Mouse (Mus musculus) left cerebral cortex, adult 18-20 months (tissue): ENCODE data around the gene Ssh3. TPM values are rescaled to one million over a fixed set of nuclear protein-coding genes. Genes with fewer than 3 reads are reported as not detected.
"Not testable (repeated sequence)": the region's sequence is repeated elsewhere in the genome, so short reads cannot be mapped to it uniquely, and the experiment has no call there.

Experiments used
- DNase-seq, 2 experiments: peaks; one replicate each; pipeline ENCODE4 v3.0.0; 2021 to 2022; ENCODE audit warnings: low spot score in 2 of 2, mixed read lengths in 1 of 2
- total RNA-seq, 2 experiments: library from RNA; stranded (reverse); gene quantifications; 2 replicates each; pipeline ENCODE4 v1.2.3; 2021

Ssh3 gene
- total RNA-seq, 2 experiments from 2014 or later: 49.2 to 52.4 TPM

DNA sequence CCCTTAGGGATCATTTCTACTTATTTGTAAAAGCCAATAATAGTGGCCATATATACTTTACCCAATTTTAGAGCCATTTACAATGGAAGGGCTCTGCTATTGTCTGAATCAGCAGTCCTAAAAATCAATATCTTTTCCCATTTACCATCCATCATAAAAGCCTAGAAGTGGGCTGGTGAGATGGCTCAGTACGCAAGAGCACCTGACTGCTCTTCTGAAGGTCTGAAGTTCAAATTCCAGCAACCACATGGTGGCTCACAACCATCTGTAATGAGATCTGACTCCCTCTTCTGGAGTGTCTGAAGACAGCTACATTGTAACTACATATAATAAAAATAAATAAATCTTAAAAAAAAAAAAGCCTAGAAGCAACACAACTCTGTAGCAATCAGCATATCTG, 20.3 kb downstream of the Ssh3 start:
- not testable (repeated sequence) for DNase-seq

DNA sequence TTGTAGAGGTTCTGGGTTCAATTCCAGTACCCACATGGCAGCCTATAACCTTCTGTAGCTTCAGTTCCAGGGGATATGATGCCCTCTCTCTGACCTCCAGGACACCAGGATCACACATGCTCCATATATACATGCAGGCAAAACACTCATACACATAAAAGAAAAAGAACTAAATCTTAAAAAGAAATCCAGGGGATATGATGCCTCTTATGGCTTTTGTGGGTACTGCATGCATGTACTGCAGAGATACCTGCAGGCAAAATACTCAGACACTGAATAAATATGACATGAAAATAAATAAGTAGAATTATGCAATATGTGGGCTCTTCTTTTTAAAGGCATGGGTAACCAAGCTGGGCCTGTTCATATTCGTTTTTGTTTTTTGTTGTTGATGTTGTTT, 22.0 kb downstream of the Ssh3 start:
- no peak for DNase-seq

DNA sequence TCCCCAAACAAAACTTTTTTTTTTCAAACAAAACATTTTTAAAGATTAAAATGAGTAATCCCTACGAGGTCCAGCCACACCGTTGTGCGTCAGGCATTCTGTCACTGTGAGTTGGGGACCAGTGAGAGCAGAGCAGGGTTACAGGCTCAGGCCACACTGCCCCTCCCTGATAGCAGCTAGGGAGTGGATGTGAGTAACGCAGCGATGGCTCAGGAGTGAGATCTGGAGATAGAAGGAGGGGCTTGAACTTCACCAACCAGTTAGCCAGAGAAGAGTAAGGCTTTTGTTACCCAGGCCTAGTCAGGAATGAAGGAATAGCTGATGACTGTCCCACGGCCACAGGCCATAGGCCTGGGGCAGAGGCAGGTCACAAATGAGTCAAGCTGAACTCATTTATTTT, 24.2 kb downstream of the Ssh3 start:
- DNase-seq: no peak

GRCm38 (mm10) chr19:4242416-4242815, 26.6 kb downstream of the Ssh3 start:
- no peak for DNase-seq

GRCm38 (mm10) chr19:4240247-4240668, 28.7 kb downstream of the Ssh3 start:
- no peak for DNase-seq

- no peak for DNase-seq
Observed at GRCm38 (mm10) chr19:4234548-4234947, 34.4 kb downstream of the Ssh3 start.

DNA sequence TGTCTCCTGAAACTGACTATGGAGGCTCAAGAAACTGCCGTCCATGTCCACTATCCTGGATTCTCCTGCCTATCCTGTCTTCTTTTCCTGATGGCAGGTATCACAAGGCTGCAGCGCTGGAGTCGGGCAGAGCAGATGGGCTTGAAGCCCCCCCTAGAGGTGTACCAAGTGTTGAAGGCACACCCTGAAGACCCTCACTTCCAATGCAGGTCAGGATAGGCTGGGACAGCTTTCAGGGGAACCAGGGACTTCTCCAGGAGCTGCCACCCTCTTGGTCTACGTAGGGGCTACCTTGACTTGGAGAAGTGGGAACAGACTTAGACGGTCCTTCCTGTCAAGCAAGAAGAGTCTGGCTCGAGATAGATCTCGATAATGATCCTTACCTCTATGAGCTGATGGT, 36.3 kb downstream of the Ssh3 start:
- DNase-seq: no peak

DNA sequence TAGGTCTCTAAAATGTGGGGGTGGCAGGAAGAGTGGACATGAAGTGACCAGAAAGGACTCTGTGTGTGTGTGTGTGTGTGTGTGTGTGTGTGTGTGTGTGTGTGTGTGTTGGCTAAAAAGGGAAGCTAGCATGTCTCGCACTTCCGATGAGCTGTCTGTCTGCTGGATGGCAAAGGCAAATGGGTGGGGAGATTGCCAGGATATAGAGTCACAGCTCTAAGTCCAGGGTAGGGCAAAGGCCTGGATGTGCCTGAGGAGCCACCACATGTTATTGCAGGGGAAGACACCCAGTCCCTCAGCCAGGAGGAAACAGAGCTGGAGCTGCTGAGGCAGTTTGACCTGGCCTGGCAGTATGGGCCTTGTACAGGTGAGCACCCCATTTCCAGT, 36.8 kb downstream of the Ssh3 start:
- no peak for DNase-seq

- DNase-seq: peak; percentile 98
Observed at GRCm38 (mm10) chr19:4231253-4232185, 37.5 kb downstream of the Ssh3 start, which contains the start of gene Pold4. Gene Pold4 (plus strand): TSS chr19:4231899.

DNA sequence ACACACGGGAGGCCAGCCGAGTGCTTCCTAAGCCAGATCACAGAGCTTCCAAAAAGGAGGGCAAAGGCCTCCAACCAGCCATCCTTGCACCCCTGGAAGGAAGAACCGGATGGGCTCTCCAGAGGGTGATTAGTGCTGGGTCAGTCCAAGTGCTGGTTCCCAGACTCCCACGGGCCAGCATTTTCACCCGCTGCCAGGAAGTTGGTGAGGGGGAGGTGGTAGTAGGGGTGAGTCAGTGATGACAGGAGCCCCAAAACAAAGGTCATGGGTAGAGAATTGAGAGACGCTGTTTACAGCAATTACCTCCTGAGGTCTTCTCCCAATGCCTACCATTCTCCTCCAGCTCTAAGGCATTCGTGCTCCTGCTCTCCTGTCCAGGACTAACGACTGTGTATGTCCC, 38.6 kb downstream of the Ssh3 start:
- no peak for DNase-seq

DNA sequence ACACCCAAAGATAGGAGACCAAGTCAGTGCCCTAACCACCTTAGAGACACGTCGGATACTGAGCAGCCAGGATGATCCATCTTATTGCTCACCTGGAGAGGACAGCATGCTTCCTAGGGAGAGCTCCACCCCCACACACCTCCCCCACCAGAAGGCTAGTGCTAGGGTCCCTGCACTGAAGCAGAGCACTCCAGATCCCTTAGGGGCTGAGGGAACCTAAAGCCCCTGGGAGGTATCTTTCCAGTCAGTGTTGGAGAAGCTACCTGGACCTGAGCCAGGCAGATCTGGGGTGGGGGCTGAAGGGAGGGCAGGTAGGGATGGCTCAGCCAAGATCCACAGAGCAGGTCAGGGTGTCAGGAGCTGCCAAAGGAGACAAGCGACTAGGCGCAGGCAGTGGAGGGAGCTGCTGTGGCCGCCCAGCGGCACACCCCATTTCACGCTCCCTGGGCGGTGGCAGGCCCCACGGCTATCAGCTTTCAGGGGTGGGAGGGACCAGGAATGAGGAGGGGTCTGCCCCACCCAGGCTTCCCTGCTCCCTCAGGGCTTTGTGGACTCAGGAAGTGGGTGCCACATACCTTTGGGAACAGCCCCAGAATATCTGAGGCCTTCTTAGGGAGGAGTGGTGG, 39.4 kb downstream of the Ssh3 start:
- DNase-seq: no peak

DNA sequence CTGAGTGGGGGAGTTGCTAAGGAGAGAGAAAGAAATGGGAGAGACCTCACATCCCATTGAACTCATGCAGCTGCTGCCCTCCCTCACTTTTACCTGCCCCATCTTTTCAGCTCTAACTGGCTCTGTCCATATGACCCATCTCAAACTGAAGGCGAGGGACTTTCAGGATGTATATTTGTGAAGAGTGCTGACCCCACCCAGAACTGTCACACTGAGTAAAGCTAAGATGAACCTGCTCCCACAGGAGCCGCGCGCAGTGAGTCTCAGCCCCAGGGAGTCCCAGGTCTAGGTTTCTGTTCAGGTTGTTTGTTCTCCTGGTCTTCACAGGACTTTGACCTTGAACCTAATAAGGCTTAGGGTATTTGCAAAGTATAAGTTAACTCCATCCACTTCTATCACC, 40.1 kb downstream of the Ssh3 start:
- no peak for DNase-seq

GRCm38 (mm10) chr19:4227894-4228678, 40.9 kb downstream of the Ssh3 start:
- peak; percentile 75 for DNase-seq

DNA sequence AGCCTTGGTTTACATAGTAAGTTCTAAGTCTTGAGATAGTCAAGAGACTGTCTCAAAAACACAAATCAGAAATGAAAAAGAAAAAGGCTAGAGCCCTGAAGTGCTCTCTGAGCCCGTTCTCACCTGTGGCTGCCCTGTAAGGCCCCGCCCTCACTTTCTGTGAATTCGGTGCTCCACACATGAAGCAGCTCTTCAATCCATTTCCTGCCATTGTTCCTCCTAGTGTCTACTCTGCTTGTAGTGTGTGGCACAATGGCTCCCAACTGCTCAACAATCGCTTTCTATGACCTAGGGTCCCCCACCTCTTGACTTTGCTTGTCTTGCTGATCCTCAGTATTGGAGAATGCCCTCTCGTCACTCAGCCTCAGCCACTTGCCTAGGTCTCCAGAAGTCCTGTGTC, 41.5 kb downstream of the Ssh3 start:
- no peak for DNase-seq

DNA sequence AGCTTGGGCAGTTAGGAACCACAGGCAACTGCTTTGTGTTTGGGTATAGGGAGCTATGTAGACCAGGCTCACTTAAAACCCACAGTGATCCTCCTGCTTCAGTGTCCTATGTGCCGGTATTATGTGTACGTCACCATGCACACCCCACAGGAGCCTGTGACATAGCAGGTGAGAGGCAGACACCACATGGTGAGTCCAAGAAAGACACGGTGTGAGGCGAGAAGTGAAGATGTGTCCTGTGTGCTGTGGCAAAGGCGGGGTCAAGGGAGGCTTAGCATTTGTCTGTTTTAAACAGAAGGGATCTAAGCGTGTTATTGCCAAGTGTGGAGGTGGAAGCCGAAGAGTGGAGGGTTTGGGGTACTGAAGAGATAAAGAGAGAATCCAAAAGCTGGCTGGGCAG, 42.2 kb downstream of the Ssh3 start:
- no peak for DNase-seq

GRCm38 (mm10) chr19:4222165-4222564, 46.8 kb downstream of the Ssh3 start:
- no peak for DNase-seq

DNA sequence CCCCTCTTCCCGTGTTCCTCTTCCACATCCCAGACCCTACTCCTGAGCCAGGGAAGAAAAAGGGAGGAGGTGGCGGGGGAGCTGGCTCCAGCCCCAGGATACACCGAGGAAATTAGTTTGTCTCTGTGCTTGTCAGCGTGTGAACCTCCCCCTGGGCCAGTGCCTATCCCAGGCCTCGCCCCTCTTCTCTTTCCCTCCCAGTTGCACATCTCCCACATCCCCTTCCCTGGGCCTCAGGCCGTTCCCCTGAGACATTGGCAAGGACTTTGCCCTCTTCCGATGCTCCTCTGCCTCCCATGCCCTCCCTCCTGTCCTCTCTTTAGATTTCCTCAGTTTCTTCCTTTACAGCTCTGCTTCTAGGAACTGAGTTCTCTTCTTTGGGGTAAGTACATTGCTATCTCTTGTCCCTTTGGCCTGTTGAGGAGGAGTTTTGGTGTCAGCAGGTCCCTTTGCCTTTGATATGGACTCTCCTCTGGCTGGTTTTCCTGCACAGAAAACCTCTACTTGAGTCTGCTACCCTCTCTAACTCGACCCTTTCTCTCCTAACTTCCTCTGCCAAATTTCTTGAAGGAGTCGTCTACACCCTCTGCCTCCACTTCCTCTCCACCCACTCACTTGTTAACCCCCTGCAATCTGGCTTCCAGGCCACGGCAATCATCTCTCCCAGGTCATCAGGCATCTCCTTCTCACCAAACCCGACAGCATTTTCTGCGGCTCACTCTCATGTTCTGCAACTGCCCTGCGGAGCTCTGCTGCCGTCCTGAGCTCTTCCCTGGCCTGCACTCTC, 47.8 kb downstream of the Ssh3 start:
- no peak for DNase-seq

DNA sequence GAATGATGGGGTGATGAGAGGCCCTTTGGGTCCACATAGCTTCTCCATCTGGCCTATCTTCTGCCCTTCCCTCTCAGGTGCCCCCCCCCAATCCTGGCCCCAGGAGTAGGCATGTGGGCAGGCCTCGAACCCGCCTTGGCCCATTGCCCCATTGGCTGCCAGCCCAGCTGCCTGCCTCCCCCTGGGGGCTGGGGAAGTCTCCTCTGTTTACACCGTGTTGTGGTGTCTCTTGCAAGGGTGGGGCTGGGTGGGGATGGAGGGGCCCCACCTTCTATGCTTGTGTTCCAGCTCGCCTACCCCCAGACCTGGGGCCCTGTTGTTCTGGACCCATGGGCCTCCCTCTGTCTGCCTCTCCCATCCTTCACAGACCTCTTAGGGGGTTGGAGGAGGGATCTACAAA, 48.6 kb downstream of the Ssh3 start:
- no peak for DNase-seq

- DNase-seq: no peak
Observed at GRCm38 (mm10) chr19:4219943-4220342, 49.0 kb downstream of the Ssh3 start.

- DNase-seq: no peak
Observed at GRCm38 (mm10) chr19:4218784-4219183, 50.2 kb downstream of the Ssh3 start.

DNA sequence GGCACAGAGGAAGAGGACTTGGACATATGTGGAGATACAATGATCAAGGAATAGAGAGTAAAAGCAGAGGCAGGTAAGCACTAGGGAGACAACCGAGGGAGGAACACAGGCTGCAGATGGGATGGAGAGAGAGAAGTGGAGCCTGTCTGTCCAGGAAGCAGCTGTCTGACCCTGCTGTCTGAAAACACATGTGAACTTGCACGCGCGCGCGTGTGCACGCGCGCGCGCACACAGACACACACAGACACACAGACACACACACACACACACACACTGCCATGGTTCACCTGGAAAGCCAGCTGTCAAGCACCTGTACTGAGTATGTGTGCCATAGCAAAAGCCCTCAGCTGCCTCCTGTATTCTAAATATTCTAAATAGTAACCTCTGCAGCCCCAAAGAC, 50.7 kb downstream of the Ssh3 start:
- no peak for DNase-seq
